Mouse (Mus musculus): ENCODE measurements around the gene Znrf3.

The Znrf3 gene

GRCm38 (mm10) chr11:5265764-5266163 is 178.9 kb downstream of the Znrf3 start:
- no peak for DNase-seq

- DNase-seq, result no peak
These were observed 181.4 kb downstream of the Znrf3 start for GRCm38 (mm10) chr11:5263078-5263730.

- DNase-seq, result peak; percentile 95
These were observed 182.9 kb downstream of the Znrf3 start, which contains the start of gene Kremen1 for GRCm38 (mm10) chr11:5261508-5262392. Gene Kremen1, minus strand, starts transcription at chr11:5261558.

GRCm38 (mm10) chr11:5260942-5261459 is 183.6 kb downstream of the Znrf3 start:
- DNase-seq, result peak; percentile 28

- no peak for DNase-seq
These were observed 184.6 kb downstream of the Znrf3 start for GRCm38 (mm10) chr11:5259944-5260598.

- DNase-seq, result no peak
These were observed 186.6 kb downstream of the Znrf3 start for GRCm38 (mm10) chr11:5258036-5258435.

GRCm38 (mm10) chr11:5257151-5257862 is 187.3 kb downstream of the Znrf3 start:
- DNase-seq, result no peak

GRCm38 (mm10) chr11:5255509-5256014 is 189.1 kb downstream of the Znrf3 start:
- no peak for DNase-seq

GRCm38 (mm10) chr11:5254016-5254415 is 190.6 kb downstream of the Znrf3 start:
- DNase-seq, result no peak

GRCm38 (mm10) chr11:5253528-5253927 is 191.1 kb downstream of the Znrf3 start:
- DNase-seq, result no peak

- DNase-seq, result no peak
These were observed 191.9 kb downstream of the Znrf3 start for GRCm38 (mm10) chr11:5252727-5253126.

- DNase-seq, result no peak
These were observed 193.5 kb downstream of the Znrf3 start for GRCm38 (mm10) chr11:5251112-5251511.

GRCm38 (mm10) chr11:5248200-5248599 is 196.4 kb downstream of the Znrf3 start:
- no peak for DNase-seq

- no peak for DNase-seq
These were observed 199.2 kb downstream of the Znrf3 start for GRCm38 (mm10) chr11:5245431-5245830.

GRCm38 (mm10) chr11:5244749-5245130 is 199.9 kb downstream of the Znrf3 start:
- DNase-seq, result no peak

- peak; percentile 38 for DNase-seq
These were observed 200.6 kb downstream of the Znrf3 start for GRCm38 (mm10) chr11:5243812-5244748.

- DNase-seq, result no peak
These were observed 201.4 kb downstream of the Znrf3 start for GRCm38 (mm10) chr11:5243208-5243607.

- DNase-seq, result no peak
These were observed 202.5 kb downstream of the Znrf3 start for GRCm38 (mm10) chr11:5242158-5242557.

GRCm38 (mm10) chr11:5239706-5240690 is 204.6 kb downstream of the Znrf3 start:
- DNase-seq, result no peak

All from right cerebral cortex, postnatal 14 days (tissue).